Mouse (Mus musculus): ENCODE measurements around the gene Klre1. TPM values are rescaled to one million over a fixed set of nuclear protein-coding genes. Genes with fewer than 3 reads are reported as not detected.

The Klre1 gene
- not detected for polyA plus RNA-seq (2017; shearing (Covaris generic))

GRCm38 (mm10) chr6:129577605-129578004 lies at the start of gene Klre1:
Klre1 (plus strand) TSS chr6:129577905.

GRCm38 (mm10) chr6:129532942-129533860 lies 44.5 kb upstream of the Klre1 start, which contains the start of gene Gabarapl1:
Gabarapl1 (plus strand) TSS chr6:129533160.

DNA sequence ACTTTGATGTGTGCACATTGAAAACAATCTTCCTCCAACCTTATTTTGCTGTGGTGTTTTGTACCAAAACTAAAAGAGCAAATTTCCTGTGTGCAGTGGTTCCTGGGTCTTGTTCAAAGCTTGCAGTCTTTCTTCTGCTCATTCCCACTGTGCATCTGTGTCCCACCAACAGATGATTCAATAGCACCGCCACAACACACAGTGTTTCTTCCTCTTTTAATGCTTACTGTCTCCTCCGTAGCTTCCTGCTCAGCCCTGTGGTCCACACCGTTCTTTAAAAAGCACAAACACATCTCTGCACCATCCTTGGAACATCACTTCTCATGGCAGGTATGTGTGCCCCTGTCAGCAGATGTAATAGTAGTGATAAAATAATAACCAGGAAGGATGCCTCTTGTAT lies 13.8 kb downstream of the Klre1 start, which contains the start of gene Klrd1:
Klrd1 (plus strand) TSS at position 275 of the 400 bp plus-strand sequence.

DNA sequence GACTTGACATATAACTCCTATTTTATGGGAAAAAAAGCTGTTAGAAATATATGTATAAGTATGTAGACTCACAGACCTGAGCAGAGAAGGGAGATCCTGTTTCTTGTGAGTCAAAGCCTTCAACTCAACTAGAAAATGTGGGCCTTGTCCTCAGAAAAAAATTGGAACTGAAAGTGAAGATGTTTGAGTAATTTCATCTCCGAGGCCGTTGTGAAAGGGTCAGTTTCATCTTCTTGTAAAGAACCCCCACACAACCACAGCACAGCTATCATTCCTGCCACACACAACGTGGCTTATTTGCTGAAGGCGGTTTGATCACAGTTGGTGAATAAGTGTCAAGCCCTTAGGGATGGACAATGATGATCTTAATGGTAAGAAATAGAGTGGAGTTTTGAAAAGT lies 46.0 kb downstream of the Klre1 start, which contains the start of gene Klrk1:
Klrk1 (minus strand) TSS at position 130 of the 400 bp plus-strand sequence.

Other genes starting within 250 kb of the Klre1 start
- not detected for gene 4922502D21Rik, start 246.1 kb upstream of the Klre1 start, polyA plus RNA-seq (2017; shearing (Covaris generic))
- gene Clec12a, start 235.2 kb upstream of the Klre1 start, polyA plus RNA-seq (2017; shearing (Covaris generic)): 1 to 10 TPM in 1 of 2 experiments, under 1 TPM in 1; 0.27 to 1.6 TPM
- not detected for gene Clec12b, start 192.0 kb upstream of the Klre1 start, polyA plus RNA-seq (2017; shearing (Covaris generic))
- gene Clec1b, start 180.6 kb upstream of the Klre1 start, polyA plus RNA-seq (2017; shearing (Covaris generic)): under 1 TPM in 1 of 2 experiments, not detected in 1; 0.75 TPM
- gene Clec9a, start 169.0 kb upstream of the Klre1 start, polyA plus RNA-seq (2017; shearing (Covaris generic)): not detected
- not detected for gene Clec1a, start 125.9 kb upstream of the Klre1 start, polyA plus RNA-seq (2017; shearing (Covaris generic))
- gene Olr1, start 70.7 kb upstream of the Klre1 start, polyA plus RNA-seq (2017; shearing (Covaris generic)): under 1 TPM in 1 of 2 experiments, not detected in 1; 0.49 TPM
- gene Tmem52b, start 65.3 kb upstream of the Klre1 start, polyA plus RNA-seq (2017; shearing (Covaris generic)): not detected
- gene Gabarapl1, start 44.7 kb upstream of the Klre1 start, polyA plus RNA-seq (2017; shearing (Covaris generic)): 10 to 100 TPM in 1 of 2 experiments, 1 to 10 TPM in 1; 6.1 to 12.8 TPM
- 1 to 10 TPM; 1.4 to 2.8 TPM for gene Klrd1, start 13.9 kb downstream of the Klre1 start, polyA plus RNA-seq (2017; shearing (Covaris generic))
- gene Klrk1, start 46.0 kb downstream of the Klre1 start, polyA plus RNA-seq (2017; shearing (Covaris generic)): 1 to 10 TPM in 1 of 2 experiments, under 1 TPM in 1; 0.87 to 2.1 TPM
- gene Klrc3, start 65.4 kb downstream of the Klre1 start, polyA plus RNA-seq (2017; shearing (Covaris generic)): not detected
- under 1 TPM; 0.42 to 0.72 TPM for gene Klrc2, start 82.8 kb downstream of the Klre1 start, polyA plus RNA-seq (2017; shearing (Covaris generic))
- gene Klrc1, start 101.1 kb downstream of the Klre1 start, polyA plus RNA-seq (2017; shearing (Covaris generic)): 1 to 10 TPM in 1 of 2 experiments, under 1 TPM in 1; 0.52 to 1.2 TPM
- under 1 TPM in 1 of 2 experiments, not detected in 1; 0.34 TPM for gene Klri1, start 139.2 kb downstream of the Klre1 start, polyA plus RNA-seq (2017; shearing (Covaris generic))
- under 1 TPM in 1 of 2 experiments, not detected in 1; 0.14 TPM for gene Klri2, start 162.6 kb downstream of the Klre1 start, polyA plus RNA-seq (2017; shearing (Covaris generic))
- gene Gm156, start 206.4 kb downstream of the Klre1 start, polyA plus RNA-seq (2017; shearing (Covaris generic)): not detected